Mouse (Mus musculus): Measurements from ENCODE around the gene Ins2. TPM values are rescaled to one million over a fixed set of nuclear protein-coding genes. Genes with fewer than 3 reads are reported as not detected.
A peak's percentile ranks its signal among the peaks of the same experiment; 100 is the strongest.

Gene Ins2
- polyA plus RNA-seq, 1 experiment from 2014 or later, result 21.6 TPM

GRCm38 (mm10) chr7:142659767-142660650 is 83.2 kb downstream of the Ins2 start:
- H3K4me1 ChIP-seq (ENCODE audit: control insufficient read depth, low read depth, low read length), result no peaks in the 10 kb centered on the region
- ATAC-seq (ENCODE audit: low read depth), result no peak
- peaks cover 96% of the 10 kb centered on the region for H3K27me3 ChIP-seq (ENCODE audit: control insufficient read depth, insufficient read depth, low read depth, low read length)
- no peaks in the 10 kb centered on the region for H3K36me3 ChIP-seq (ENCODE audit: control insufficient read depth, insufficient read depth)
- peak overlapping the region; percentile 53 for H3K9ac ChIP-seq (ENCODE audit: low read depth, low read length)
- peak overlapping the region; percentile 54 for H3K4me3 ChIP-seq (ENCODE audit: low read depth, low read length)
- H3K9me3 ChIP-seq (replicated peaks; ENCODE audit: control insufficient read depth, low read length), result no peaks in the 10 kb centered on the region; the same call in 1 of the 2 replicates
- peak overlapping the region; percentile 15 for H3K4me2 ChIP-seq (ENCODE audit: low read depth, low read length)
- H3K27ac ChIP-seq (ENCODE audit: low read length), result peak overlapping the region; percentile 9
- WGBS (ENCODE audit: insufficient replicate concordance), result 1% methylated on average over 40 of the region's 43 CpGs

GRCm38 (mm10) chr7:142659181-142659681 is 84.0 kb downstream of the Ins2 start:
- Histone ChIP-seq H3K27ac (ENCODE audit: low read length) (peak overlapping the region; percentile 50), H3K9me3 (replicated peaks; ENCODE audit: control insufficient read depth, low read length) (no peaks in the 10 kb centered on the region), H3K4me3 (ENCODE audit: low read depth, low read length) (peak overlapping the region; percentile 54), H3K36me3 (ENCODE audit: control insufficient read depth, insufficient read depth) (no peaks in the 10 kb centered on the region), H3K9ac (ENCODE audit: low read depth, low read length) (peak overlapping the region; percentile 34; the same call in 1 of the 2 replicates), H3K27me3 (ENCODE audit: control insufficient read depth, insufficient read depth, low read depth, low read length) (peaks cover 96% of the 10 kb centered on the region), H3K4me1 (ENCODE audit: control insufficient read depth, low read depth, low read length) (no peaks in the 10 kb centered on the region), H3K4me2 (ENCODE audit: low read depth, low read length) (peak overlapping the region; percentile 12)
- 2% methylated on average over 43 of the region's 70 CpGs for WGBS (ENCODE audit: insufficient replicate concordance)
- ATAC-seq (ENCODE audit: low read depth), result peak; percentile 45

GRCm38 (mm10) chr7:142658681-142659180 is 84.5 kb downstream of the Ins2 start:
- Histone ChIP-seq H3K27me3 (ENCODE audit: control insufficient read depth, insufficient read depth, low read depth, low read length) (peaks cover 96% of the 10 kb centered on the region), H3K36me3 (ENCODE audit: control insufficient read depth, insufficient read depth) (no peaks in the 10 kb centered on the region), H3K9ac (ENCODE audit: low read depth, low read length) (peak overlapping the region; percentile 34), H3K9me3 (replicated peaks; ENCODE audit: control insufficient read depth, low read length) (no peaks in the 10 kb centered on the region), H3K4me1 (ENCODE audit: control insufficient read depth, low read depth, low read length) (no peaks in the 10 kb centered on the region), H3K27ac (ENCODE audit: low read length) (peak overlapping the region; percentile 50), H3K4me3 (ENCODE audit: low read depth, low read length) (peak overlapping the region; percentile 54), H3K4me2 (ENCODE audit: low read depth, low read length) (peak overlapping the region; percentile 12)
- no peak for ATAC-seq (ENCODE audit: low read depth)
- WGBS (ENCODE audit: insufficient replicate concordance), result 1% methylated on average over 40 of the region's 40 CpGs

GRCm38 (mm10) chr7:142657821-142658614 is 85.2 kb downstream of the Ins2 start:
- WGBS (ENCODE audit: insufficient replicate concordance), result 3% methylated on average over 34 of the region's 34 CpGs
- H3K27ac ChIP-seq (ENCODE audit: low read length), result peak overlapping the region; percentile 62; the same call in 1 of the 2 replicates
- H3K9me3 ChIP-seq (replicated peaks; ENCODE audit: control insufficient read depth, low read length), result no peaks in the 10 kb centered on the region
- H3K27me3 ChIP-seq (ENCODE audit: control insufficient read depth, insufficient read depth, low read depth, low read length), result peaks cover 92% of the 10 kb centered on the region
- H3K36me3 ChIP-seq (ENCODE audit: control insufficient read depth, insufficient read depth), result no peaks in the 10 kb centered on the region
- H3K4me1 ChIP-seq (ENCODE audit: control insufficient read depth, low read depth, low read length), result no peaks in the 10 kb centered on the region
- H3K4me2 ChIP-seq (ENCODE audit: low read depth, low read length), result no peak overlapping the region
- ATAC-seq (ENCODE audit: low read depth), result no peak
- peak overlapping the region; percentile 17; the same call in 1 of the 2 replicates for H3K9ac ChIP-seq (ENCODE audit: low read depth, low read length)
- H3K4me3 ChIP-seq (ENCODE audit: low read depth, low read length), result peak overlapping the region; percentile 54

- peak; percentile 46 for ATAC-seq (ENCODE audit: low read depth)
- H3K9me3 ChIP-seq (replicated peaks; ENCODE audit: control insufficient read depth, low read length), result no peaks in the 10 kb centered on the region
- peaks cover 86% of the 10 kb centered on the region for H3K27me3 ChIP-seq (ENCODE audit: control insufficient read depth, insufficient read depth, low read depth, low read length)
- peak overlapping the region; percentile 54 for H3K4me3 ChIP-seq (ENCODE audit: low read depth, low read length)
- WGBS (ENCODE audit: insufficient replicate concordance), result 16% methylated on average over 8 of the region's 9 CpGs
- no peak overlapping the region for H3K4me2 ChIP-seq (ENCODE audit: low read depth, low read length)
- no peaks in the 10 kb centered on the region for H3K4me1 ChIP-seq (ENCODE audit: control insufficient read depth, low read depth, low read length)
- H3K27ac ChIP-seq (ENCODE audit: low read length), result 0 out of 2 replicates have a peak overlapping the region, but pooled peaks have one; percentile 25
- H3K9ac ChIP-seq (ENCODE audit: low read depth, low read length), result no peak overlapping the region; the same call in 1 of the 2 replicates
- no peaks in the 10 kb centered on the region for H3K36me3 ChIP-seq (ENCODE audit: control insufficient read depth, insufficient read depth)
Observed at GRCm38 (mm10) chr7:142657341-142657791, 85.8 kb downstream of the Ins2 start.

- peak; percentile 28 for ATAC-seq (ENCODE audit: low read depth)
- Histone ChIP-seq H3K4me3 (ENCODE audit: low read depth, low read length) (peak overlapping the region; percentile 34), H3K4me2 (ENCODE audit: low read depth, low read length) (peak overlapping the region; percentile 11; the same call in 1 of the 2 replicates), H3K9me3 (replicated peaks; ENCODE audit: control insufficient read depth, low read length) (no peaks in the 10 kb centered on the region), H3K4me1 (ENCODE audit: control insufficient read depth, low read depth, low read length) (no peaks in the 10 kb centered on the region), H3K36me3 (ENCODE audit: control insufficient read depth, insufficient read depth) (no peaks in the 10 kb centered on the region), H3K27me3 (ENCODE audit: control insufficient read depth, insufficient read depth, low read depth, low read length) (peaks cover 75% of the 10 kb centered on the region), H3K27ac (ENCODE audit: low read length) (no peak overlapping the region), H3K9ac (ENCODE audit: low read depth, low read length) (no peak overlapping the region)
- WGBS (ENCODE audit: insufficient replicate concordance), result 36% methylated on average over 4 of the region's 4 CpGs
Observed at GRCm38 (mm10) chr7:142656055-142656454, 87.1 kb downstream of the Ins2 start.

GRCm38 (mm10) chr7:142655633-142656032 is 87.5 kb downstream of the Ins2 start:
- WGBS (ENCODE audit: insufficient replicate concordance), result 22% methylated on average over 11 of the region's 11 CpGs
- Histone ChIP-seq H3K9ac (ENCODE audit: low read depth, low read length) (no peak overlapping the region), H3K4me2 (ENCODE audit: low read depth, low read length) (peak overlapping the region; percentile 9; the same call in 1 of the 2 replicates), H3K27me3 (ENCODE audit: control insufficient read depth, insufficient read depth, low read depth, low read length) (peaks cover 70% of the 10 kb centered on the region), H3K9me3 (replicated peaks; ENCODE audit: control insufficient read depth, low read length) (no peaks in the 10 kb centered on the region), H3K4me1 (ENCODE audit: control insufficient read depth, low read depth, low read length) (no peaks in the 10 kb centered on the region), H3K36me3 (ENCODE audit: control insufficient read depth, insufficient read depth) (no peaks in the 10 kb centered on the region), H3K4me3 (ENCODE audit: low read depth, low read length) (peak overlapping the region; percentile 34), H3K27ac (ENCODE audit: low read length) (no peak overlapping the region)
- ATAC-seq (ENCODE audit: low read depth), result no peak

GRCm38 (mm10) chr7:142653726-142654125 is 89.5 kb downstream of the Ins2 start:
- no peaks in the 10 kb centered on the region for H3K36me3 ChIP-seq (ENCODE audit: control insufficient read depth, insufficient read depth)
- no peak for ATAC-seq (ENCODE audit: low read depth)
- 32% methylated on average over 18 of the region's 18 CpGs for WGBS (ENCODE audit: insufficient replicate concordance)
- H3K4me1 ChIP-seq (ENCODE audit: control insufficient read depth, low read depth, low read length), result no peaks in the 10 kb centered on the region
- no peak overlapping the region for H3K27ac ChIP-seq (ENCODE audit: low read length)
- H3K4me2 ChIP-seq (ENCODE audit: low read depth, low read length), result no peak overlapping the region
- H3K4me3 ChIP-seq (ENCODE audit: low read depth, low read length), result no peak overlapping the region
- no peak overlapping the region for H3K9ac ChIP-seq (ENCODE audit: low read depth, low read length)
- peaks cover 51% of the 10 kb centered on the region for H3K27me3 ChIP-seq (ENCODE audit: control insufficient read depth, insufficient read depth, low read depth, low read length)
- H3K9me3 ChIP-seq (replicated peaks; ENCODE audit: control insufficient read depth, low read length), result no peaks in the 10 kb centered on the region
